Mouse (Mus musculus) heart, embryonic 10.5 days (tissue): ENCODE measurements around the gene Dusp21. TPM values are rescaled to one million over a fixed set of nuclear protein-coding genes. Genes with fewer than 3 reads are reported as not detected.
A peak's percentile ranks its signal among the peaks of the same experiment; 100 is the strongest.

Source experiments
- DNase-seq: peaks from one replicate; pipeline ENCODE4 v3.0.0-alpha.2; 2017; ENCODE audit warnings: low spot score
- H3K27ac ChIP-seq: fragments of 300-500 bp; sonication (generic); 2 replicates; pipeline ENCODE4 v1.5.1; 2016; ENCODE audit warnings: mild to moderate bottlenecking
- H3K27me3 ChIP-seq: fragments of 300-500 bp; sonication (generic); 2 replicates; pipeline ENCODE4 v1.6.1; 2016; ENCODE audit warnings: mild to moderate bottlenecking; ENCODE audit not compliant: poor library complexity, insufficient read depth, severe bottlenecking
- H3K36me3 ChIP-seq: fragments of 300-500 bp; sonication (generic); 2 replicates; pipeline ENCODE4 v1.6.1; 2016; ENCODE audit warnings: mild to moderate bottlenecking, moderate library complexity
- H3K4me1 ChIP-seq: fragments of 300-500 bp; sonication (generic); 2 replicates; pipeline ENCODE4 v1.6.1; 2016; ENCODE audit warnings: mild to moderate bottlenecking
- H3K4me3 ChIP-seq: fragments of 300-500 bp; sonication (generic); 2 replicates; pipeline ENCODE4 v1.5.1; 2016; ENCODE audit warnings: mild to moderate bottlenecking, moderate library complexity
- H3K9me3 ChIP-seq: fragments of 300-500 bp; sonication (generic); 2 replicates; pipeline ENCODE4 v1.6.1; 2016; ENCODE audit warnings: mild to moderate bottlenecking, moderate library complexity
- whole genome bisulfite sequencing: fragments of 180-500 bp; shearing (Covaris S2); methylation state at CpG from one replicate; pipeline ENCODE4 v1.1.7; 2016; 5-methylcytosine and 5-hydroxymethylcytosine counted together
- polyA plus RNA-seq: library from polyadenylated mRNA; unstranded; fragments of >200 nt; fragmentation: Nextera tagmentation; extraction: Ambion mirVana; gene quantifications from 2 replicates; pipeline ENCODE4 v1.2.1, GENCODE M21; 2016

The Dusp21 gene
- not detected in 2 replicates for polyA plus RNA-seq

GRCm38 (mm10) chrX:18145557-18145956 lies at the start of gene Dusp21:
TSS of gene Dusp21 (plus strand) at chrX:18145857.
- Histone ChIP-seq H3K36me3 (no peaks in the 10 kb centered on the region), H3K4me3 (no peak within 1 kb of the TSS), H3K27me3 (no peaks in the 10 kb centered on the region), H3K9me3 (no peaks in the 10 kb centered on the region), H3K4me1 (no peaks in the 10 kb centered on the region), H3K27ac (no peak within 1 kb of the TSS)
- no peak for DNase-seq
- 74% methylated on average over 1 of the region's 1 CpGs for WGBS

DNA sequence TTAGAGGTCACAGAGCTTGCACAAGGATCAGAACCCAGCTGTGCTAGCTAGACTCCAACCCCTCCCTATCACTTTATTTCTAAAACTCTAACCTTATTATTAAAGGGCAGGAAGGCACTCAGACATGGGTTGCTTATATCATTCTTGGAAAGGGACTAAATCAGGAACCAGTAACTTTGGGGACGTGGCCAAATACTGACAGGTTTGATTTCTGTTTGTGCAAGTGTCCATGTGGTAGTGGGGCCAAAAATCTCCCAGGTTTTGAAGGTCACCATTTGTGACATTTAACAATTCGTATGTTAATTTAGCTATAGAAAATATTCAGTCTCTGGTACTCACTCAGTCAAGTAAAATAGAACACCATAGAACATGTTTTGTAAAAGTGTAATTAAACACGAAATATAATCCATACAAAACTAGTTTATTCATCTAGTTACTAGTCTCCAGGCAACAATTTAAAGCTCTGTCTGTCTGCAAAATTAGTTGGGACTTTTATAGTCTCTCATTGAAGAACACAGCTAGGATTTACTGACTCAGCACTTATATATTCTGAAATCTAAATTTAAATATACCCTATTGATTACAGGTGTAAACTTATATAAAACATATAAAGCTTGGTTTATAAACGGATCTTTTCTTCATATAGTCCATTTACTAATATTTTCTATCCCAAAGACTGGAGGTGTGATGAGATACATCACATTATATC lies 15.2 kb downstream of the Dusp21 start:
- no peaks in the 10 kb centered on the region for H3K4me1 ChIP-seq
- no peaks in the 10 kb centered on the region for H3K27me3 ChIP-seq
- H3K36me3 ChIP-seq, result no peaks in the 10 kb centered on the region
- 64% methylated on average over 4 of the region's 4 CpGs for WGBS
- no peaks in the 10 kb centered on the region for H3K9me3 ChIP-seq
- DNase-seq, result no peak
- H3K4me3 ChIP-seq, result peak overlapping the region; percentile 84
- no peak overlapping the region for H3K27ac ChIP-seq

DNA sequence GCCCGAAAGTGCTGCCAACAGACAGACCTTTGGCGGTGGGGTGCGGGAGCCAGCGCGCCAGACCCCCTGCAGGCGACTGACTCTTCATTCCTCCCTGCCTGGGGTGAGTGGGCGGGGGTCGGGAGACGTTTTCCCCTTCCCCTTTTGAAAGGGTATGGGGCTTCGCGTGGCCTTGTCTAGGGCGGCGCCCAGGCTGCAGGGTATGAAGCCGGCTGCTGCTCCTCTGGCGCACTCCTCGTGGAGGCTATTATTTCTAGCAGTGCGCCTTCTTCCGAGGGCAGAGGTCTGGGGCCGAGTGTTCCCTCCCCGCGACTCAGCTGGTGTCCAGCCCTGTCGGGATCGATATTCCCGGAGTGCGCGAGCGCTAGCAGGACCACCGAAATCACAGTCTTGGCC lies 16.1 kb downstream of the Dusp21 start:
- H3K36me3 ChIP-seq, result no peaks in the 10 kb centered on the region
- under 1% methylated on average over 23 of the region's 28 CpGs for WGBS
- no peaks in the 10 kb centered on the region for H3K27me3 ChIP-seq
- DNase-seq, result no peak
- H3K4me1 ChIP-seq, result no peaks in the 10 kb centered on the region
- H3K4me3 ChIP-seq, result peak overlapping the region; percentile 84
- peak overlapping the region; percentile 96 for H3K27ac ChIP-seq
- no peaks in the 10 kb centered on the region for H3K9me3 ChIP-seq

DNA sequence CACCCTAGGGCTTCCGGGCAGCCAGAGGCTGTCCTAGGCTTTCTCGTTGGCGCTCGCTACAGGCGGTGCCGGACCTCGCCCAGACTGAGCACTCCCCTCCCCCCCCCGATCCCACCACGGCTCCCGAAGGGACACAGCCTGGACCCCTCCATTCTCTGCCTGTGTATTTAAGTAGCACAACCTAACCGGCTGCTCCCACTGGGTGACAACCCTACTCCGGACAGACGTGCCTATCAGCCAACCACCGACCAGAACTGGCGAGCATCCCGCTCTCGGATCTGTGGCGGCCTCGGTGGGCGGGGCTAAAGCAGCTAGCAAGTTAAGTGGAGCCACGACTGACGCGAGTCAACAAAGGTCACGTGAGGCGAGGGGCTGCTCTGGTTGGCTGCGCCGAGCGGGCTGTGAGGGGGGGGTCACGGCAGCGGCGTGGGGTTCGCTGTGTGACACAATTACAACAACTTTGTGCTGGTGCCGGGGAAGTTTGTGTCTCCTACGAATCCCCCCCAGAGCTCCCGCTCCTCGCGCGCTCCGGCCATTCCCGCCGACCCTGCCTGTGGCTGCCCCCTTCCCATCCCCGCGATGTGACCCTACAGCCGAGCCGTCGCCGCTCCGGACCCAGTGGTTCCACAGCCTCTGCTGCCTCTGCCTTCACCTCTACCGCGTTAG lies 16.7 kb downstream of the Dusp21 start, which contains the start of gene Kdm6a:
Gene Kdm6a, plus strand, starts transcription at position 384 of the 666 bp plus-strand sequence.
- no peaks in the 10 kb centered on the region for H3K4me1 ChIP-seq
- H3K27me3 ChIP-seq, result no peaks in the 10 kb centered on the region
- no peaks in the 10 kb centered on the region for H3K9me3 ChIP-seq
- under 1% methylated on average over 50 of the region's 50 CpGs for WGBS
- peak within 1 kb of the TSS; percentile 96 for H3K27ac ChIP-seq
- H3K4me3 ChIP-seq, result peak within 1 kb of the TSS; percentile 84
- peak; percentile 99 for DNase-seq
- no peaks in the 10 kb centered on the region for H3K36me3 ChIP-seq

DNA sequence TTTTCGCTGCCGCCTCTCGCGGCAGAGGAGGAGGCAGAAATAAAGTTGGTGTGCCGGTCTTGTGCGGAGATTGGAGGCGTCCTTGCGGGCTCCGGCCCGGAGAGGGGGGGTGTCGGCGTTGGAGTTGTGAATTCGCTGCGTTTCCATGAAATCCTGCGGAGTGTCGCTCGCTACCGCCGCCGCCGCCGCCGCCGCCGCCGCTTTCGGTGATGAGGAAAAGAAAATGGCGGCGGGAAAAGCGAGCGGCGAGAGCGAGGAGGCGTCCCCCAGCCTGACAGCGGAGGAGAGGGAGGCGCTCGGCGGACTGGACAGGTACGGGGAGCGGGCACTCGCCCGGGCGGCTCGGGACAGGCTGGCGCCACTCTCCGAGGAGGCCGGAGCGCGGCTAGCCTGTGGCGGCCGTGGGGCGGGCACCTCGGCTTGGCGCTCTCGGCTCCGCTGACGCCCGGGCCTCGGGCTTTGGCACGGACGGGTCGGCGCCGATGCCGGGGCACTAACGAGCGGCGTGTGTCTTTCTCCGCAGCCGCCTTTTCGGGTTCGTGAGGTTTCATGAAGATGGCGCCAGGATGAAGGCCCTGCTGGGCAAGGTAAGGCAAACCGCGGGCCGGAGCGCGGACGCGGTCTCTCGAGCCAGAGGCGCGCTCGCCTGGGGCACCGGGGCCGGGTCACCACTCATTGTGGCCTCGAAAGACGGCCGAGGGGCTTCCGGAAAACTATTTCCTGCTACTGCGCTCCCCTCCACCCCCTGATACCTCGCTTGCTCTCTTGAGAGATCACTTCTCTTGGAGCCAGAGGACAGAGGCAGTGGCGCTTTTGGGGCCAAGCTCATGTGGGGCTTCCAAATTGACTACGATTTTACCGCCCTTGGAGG lies 17.4 kb downstream of the Dusp21 start:
- H3K27me3 ChIP-seq, result no peaks in the 10 kb centered on the region
- DNase-seq, result peak; percentile 77
- H3K4me1 ChIP-seq, result no peaks in the 10 kb centered on the region
- H3K4me3 ChIP-seq, result peak overlapping the region; percentile 84
- H3K9me3 ChIP-seq, result no peaks in the 10 kb centered on the region
- peak overlapping the region; percentile 96 for H3K27ac ChIP-seq
- 0% methylated on average over 91 of the region's 95 CpGs for WGBS
- no peaks in the 10 kb centered on the region for H3K36me3 ChIP-seq

DNA sequence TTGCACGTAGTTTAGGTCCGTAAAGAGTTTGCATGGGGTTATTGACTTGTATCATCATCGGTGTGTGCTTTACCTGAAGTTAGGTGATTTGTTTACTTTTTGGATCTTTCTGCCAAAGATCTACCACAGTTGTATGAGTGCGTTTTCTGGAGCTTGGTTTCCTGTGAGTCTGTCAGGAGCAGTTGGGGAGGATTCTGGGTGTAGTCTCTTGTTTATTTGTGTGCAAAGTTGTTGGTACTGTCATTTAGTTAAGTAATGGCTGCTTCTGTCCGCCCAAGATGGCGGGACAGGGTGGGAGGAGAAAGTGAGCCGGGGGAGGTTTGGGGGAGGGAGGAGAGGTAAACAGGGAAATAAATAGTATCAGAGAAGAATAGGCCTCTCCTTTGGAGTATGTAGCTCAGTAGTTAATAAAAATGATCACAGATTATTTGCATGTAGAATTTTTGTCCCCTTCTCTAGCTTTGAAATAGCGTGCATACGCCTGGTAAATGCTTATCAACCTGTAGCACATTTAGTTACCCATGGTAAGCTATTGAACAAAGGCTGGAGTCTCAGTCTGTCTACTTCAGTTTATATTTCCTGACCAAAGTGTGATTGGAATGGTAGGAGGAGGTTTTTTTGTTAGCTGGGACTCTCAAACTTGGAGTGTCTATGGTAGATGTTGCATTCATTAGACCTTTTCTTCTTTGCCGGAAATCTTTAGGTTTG lies 18.4 kb downstream of the Dusp21 start:
- Histone ChIP-seq H3K9me3 (no peaks in the 10 kb centered on the region), H3K4me3 (peak overlapping the region; percentile 84)

DNA sequence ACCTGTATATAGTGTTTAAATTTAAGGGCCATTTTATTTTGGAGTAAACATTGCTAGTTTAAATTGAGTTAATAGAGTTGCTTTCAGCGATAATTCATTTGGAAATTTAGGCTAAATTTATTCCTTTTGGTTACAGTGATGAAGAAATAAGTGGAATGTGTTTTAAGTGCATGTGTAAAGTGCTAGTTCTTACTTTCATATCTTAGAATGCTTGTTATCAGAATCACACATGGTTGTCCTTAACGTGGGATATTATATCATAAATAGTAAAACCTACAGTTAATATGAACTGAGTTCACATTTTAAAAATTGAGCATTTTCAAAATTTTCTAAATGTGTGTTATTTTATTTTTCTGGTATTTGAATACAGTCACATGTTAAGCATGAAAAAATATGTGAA lies 19.5 kb downstream of the Dusp21 start:
- Histone ChIP-seq H3K4me3 (peak overlapping the region; percentile 84; the same call in 1 of the 2 replicates), H3K36me3 (no peaks in the 10 kb centered on the region), H3K4me1 (no peaks in the 10 kb centered on the region), H3K27ac (no peak overlapping the region), H3K9me3 (no peaks in the 10 kb centered on the region), H3K27me3 (no peaks in the 10 kb centered on the region)
- 57% methylated on average over 2 of the region's 2 CpGs for WGBS
- no peak for DNase-seq

More for the DNA sequence above, 18.4 kb downstream of the Dusp21 start:
- no peaks in the 10 kb centered on the region for H3K36me3 ChIP-seq
- no peaks in the 10 kb centered on the region for H3K4me1 ChIP-seq
- H3K27me3 ChIP-seq, result no peaks in the 10 kb centered on the region
- 5% methylated on average over 10 of the region's 10 CpGs for WGBS
- H3K27ac ChIP-seq, result peak overlapping the region; percentile 96
- peak; percentile 73 for DNase-seq

DNA sequence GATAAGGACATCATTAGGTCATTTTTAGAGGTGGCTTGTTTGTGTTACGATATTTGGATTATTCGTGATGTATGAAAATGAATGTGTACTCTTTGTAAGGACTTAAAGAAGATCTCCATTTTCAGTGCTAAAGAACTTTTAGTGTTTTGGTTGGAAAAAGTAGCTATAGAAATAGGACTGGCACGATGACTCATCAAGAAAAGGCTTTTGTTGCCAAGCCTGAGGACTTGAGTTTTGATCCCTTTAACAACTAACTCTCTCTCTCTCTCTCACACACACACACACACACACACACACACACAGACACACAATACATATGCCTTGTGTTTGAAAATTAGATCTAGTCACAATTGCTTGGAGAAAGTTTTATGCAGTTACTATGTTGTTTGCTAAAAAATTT lies 21.3 kb downstream of the Dusp21 start:
- Histone ChIP-seq H3K4me1 (no peaks in the 10 kb centered on the region), H3K27ac (no peak overlapping the region), H3K4me3 (no peak overlapping the region), H3K36me3 (no peaks in the 10 kb centered on the region), H3K27me3 (no peaks in the 10 kb centered on the region), H3K9me3 (no peaks in the 10 kb centered on the region)
- WGBS, result 83% methylated on average over 3 of the region's 3 CpGs
- DNase-seq, result no peak

DNA sequence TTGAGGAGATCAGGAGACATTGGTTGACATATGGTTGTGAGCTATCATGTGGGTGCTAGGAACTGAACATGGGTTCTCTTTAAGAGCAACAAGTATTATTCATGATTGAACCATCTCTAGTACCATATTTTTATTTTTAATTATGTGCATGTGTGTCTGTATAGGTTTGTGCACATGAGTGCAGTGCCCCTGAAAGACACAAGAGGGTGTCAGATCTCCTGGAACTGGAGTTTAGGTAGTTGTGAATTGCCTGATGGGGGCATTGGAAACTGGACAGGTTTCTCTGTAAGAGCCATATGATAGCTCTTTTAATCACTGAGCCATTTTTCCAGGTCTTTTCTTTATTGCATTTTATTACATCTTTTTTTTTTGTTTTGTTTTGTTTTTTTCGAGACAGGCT lies 23.3 kb downstream of the Dusp21 start:
- Histone ChIP-seq H3K27me3 (no peaks in the 10 kb centered on the region), H3K4me1 (no peaks in the 10 kb centered on the region), H3K4me3 (no peak overlapping the region), H3K36me3 (no peaks in the 10 kb centered on the region), H3K27ac (no peak overlapping the region), H3K9me3 (no peaks in the 10 kb centered on the region)
- DNase-seq, result no peak
- 78% methylated on average over 1 of the region's 1 CpGs for WGBS

DNA sequence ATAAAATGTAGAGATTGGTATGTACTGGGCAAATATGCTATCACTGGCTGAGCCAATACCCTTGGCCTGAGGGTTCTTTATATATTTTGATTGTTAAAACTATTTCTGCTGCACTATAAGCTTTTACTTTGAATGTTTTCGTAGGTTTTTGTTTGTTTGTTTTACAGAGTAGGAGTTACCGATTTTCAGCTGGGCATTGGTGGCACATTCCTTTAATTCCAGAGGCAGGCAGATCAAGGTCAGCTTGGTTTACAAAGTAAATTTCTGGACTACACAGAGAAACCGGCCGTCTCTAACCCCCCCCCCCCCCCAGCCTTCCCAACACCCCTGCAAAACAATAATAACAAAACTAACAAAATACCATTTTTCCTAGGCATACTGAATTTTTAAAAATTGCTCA lies 29.2 kb downstream of the Dusp21 start:
- no peak for DNase-seq
- Histone ChIP-seq H3K9me3 (no peaks in the 10 kb centered on the region), H3K4me1 (no peaks in the 10 kb centered on the region), H3K27ac (no peak overlapping the region), H3K36me3 (no peaks in the 10 kb centered on the region), H3K27me3 (no peaks in the 10 kb centered on the region), H3K4me3 (no peak overlapping the region)
- WGBS, result 35% methylated on average over 4 of the region's 4 CpGs

DNA sequence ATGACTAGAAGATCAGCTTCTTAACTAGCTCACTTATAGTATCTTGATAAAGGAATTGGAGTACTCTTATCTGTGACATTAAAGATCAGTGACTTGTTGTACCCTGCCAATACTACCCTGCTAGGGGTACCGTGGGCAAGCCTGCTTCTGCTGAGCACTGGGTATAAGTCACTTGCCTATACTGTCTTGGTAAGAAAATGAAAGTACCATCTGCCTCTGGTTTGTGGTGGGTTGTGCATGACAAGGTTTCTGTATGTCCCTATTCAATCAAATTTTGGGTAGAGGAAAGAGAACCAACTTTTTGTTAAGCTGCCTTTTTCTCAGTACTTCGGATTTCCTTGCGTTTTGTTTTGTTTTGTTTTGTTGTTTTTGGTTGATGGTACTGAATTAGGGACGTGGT lies 32.1 kb downstream of the Dusp21 start:
- no peak for DNase-seq
- 76% methylated on average over 4 of the region's 4 CpGs for WGBS
- Histone ChIP-seq H3K9me3 (no peaks in the 10 kb centered on the region), H3K27ac (no peak overlapping the region), H3K4me1 (no peaks in the 10 kb centered on the region), H3K36me3 (no peaks in the 10 kb centered on the region), H3K27me3 (no peaks in the 10 kb centered on the region), H3K4me3 (no peak overlapping the region)

DNA sequence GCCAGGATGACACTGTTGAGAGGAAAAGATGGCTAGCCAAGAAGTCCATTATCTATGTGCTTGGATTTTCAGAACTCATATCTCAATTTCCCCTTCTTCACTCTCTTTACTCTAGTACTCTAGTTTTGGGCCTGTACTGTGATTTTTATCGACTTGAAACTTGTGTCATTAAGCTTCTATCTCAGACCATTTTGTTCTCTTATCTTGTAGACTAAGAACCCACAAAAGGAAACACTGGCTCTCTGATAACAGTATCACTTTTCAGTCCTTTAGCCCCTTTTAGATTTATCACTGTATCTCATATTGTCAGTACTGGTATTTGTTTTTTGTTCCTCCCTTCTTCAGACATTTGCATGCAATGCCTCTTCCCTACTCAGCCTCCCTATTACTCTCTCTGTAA lies 33.8 kb downstream of the Dusp21 start:
- H3K36me3 ChIP-seq, result no peaks in the 10 kb centered on the region
- no peaks in the 10 kb centered on the region for H3K9me3 ChIP-seq
- DNase-seq, result no peak
- no peaks in the 10 kb centered on the region for H3K27me3 ChIP-seq
- no peaks in the 10 kb centered on the region for H3K4me1 ChIP-seq
- H3K4me3 ChIP-seq, result no peak overlapping the region
- H3K27ac ChIP-seq, result no peak overlapping the region
- WGBS, result 21% methylated on average over 1 of the region's 1 CpGs
